Mouse (Mus musculus): ENCODE data around the gene Klk6.

The Klk6 gene

GRCm38 (mm10) chr7:43824199-43824598 lies at the start of gene Klk6:
Gene Klk6 (plus strand): TSS chr7:43824499.
- no peak for DNase-seq

DNA sequence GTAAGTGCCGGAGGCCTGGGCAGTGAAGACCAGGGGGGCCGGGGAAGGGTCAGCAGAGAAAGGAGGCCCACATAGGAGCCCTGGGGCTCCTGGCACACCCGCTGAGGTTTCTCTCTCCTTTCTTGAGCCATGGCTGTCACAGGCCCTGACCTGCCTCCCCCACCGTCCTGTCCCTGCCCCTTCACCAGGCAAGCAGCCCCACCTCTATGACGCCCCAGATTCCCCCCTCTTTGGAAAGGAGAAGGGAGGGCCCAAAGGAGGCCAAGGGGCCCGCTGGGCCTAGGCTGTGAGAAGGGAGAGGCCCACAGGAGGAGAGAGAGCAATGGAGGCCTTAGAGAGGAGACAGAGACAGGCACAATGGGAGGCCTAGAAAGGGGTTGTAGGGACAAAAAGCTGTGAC lies 49.5 kb upstream of the Klk6 start:
- no peak for DNase-seq

DNA sequence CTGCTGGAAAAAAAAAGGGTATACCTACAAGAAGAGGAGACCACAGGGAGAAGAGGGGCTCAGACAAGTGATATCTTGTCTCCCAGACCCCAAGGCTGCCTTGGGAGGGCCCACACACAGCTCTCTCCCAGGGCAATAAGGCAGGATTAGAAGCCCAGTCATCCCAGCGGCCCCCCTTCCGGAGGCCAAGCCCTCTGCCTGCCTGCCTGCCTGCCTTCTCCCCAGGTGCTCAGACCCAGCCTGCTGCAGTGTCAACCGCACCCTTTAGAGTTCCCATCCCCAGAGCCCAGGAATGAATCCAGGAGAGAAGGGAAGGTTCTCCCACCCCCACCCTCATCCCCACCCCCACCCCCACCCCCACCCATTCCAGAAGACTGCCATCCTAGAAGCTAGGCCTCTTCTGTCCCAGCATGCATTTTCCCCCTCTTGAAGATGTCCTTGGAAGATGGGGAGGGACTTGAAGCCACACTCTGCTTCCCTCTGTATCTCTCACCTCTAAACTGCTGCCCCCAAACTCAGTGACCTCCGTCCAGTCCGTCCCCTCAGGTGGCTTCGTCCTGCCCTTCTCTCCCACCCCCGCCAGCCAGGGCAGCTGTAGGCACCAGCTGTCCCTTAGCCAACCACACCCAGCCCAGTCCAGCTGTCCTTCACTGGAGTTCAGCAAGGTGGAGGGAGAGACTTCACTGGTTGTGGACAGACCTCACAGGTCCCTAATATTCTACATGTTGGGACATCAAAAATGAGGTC lies 48.8 kb upstream of the Klk6 start:
- DNase-seq, result no peak

- DNase-seq, result no peak
Observed at GRCm38 (mm10) chr7:43776506-43776905, 47.8 kb upstream of the Klk6 start.

GRCm38 (mm10) chr7:43777423-43777822 lies 46.9 kb upstream of the Klk6 start:
- DNase-seq, result no peak

DNA sequence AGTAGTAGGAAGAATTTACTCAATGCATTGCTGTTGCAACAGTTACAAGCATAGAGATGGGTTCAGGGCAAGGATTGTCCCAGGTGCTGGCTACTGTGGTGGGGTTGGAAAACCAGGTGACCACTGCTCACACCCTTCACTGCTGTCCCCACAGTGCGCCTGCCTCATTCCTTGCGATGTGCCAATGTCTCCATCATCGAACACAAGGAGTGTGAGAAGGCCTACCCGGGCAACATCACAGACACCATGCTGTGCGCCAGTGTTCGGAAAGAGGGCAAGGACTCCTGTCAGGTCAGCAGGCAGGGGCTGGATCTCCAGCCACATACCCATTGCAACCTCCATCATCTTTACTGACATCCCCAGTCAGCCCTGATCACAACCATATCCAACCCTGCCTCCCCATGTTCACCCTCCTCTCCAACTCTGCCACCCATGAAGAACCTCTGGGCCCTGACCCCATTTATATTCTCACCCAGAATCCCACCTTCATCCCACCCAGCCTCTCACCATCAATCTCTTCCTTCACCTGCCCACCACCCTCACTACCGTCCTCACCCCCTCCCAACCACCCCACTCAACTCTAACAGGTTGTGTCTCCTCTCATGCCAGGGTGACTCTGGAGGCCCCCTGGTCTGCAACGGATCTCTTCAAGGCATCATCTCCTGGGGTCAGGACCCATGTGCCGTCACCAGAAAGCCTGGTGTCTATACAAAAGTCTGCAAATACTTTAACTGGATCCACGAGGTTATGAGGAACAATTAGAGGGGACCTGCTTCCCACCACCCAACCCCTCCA lies 45.9 kb upstream of the Klk6 start:
- DNase-seq, result no peak

- no peak for DNase-seq
Observed at GRCm38 (mm10) chr7:43780241-43780640, 44.1 kb upstream of the Klk6 start.

DNA sequence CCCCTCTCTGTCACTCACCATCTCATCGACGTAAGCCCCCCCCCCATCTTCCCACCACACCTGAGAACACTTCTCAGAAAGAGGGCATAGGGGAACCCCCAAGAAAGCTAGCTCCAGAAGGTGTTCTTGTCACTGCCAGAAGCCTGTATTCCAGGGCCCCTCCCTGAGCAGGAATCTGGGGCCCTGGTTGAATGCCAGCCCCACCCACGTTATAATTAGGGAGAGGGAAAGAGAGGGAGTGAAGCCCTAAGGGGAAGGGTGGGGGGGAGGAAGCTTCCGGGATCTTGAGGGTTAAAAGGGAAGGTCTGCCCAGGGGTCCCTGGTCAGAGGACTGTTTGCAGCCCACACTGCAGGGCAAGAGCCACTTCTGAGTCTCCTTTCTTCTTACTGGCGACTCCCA lies 43.6 kb upstream of the Klk6 start, which contains the start of gene Klk10:
Gene Klk10, plus strand, starts transcription at position 290 of the 400 bp plus-strand sequence.
- no peak for DNase-seq

- no peak for DNase-seq
Observed at GRCm38 (mm10) chr7:43781541-43781940, 42.8 kb upstream of the Klk6 start.

- peak; percentile 67 for DNase-seq
Observed at GRCm38 (mm10) chr7:43782275-43783265, 41.7 kb upstream of the Klk6 start.

DNA sequence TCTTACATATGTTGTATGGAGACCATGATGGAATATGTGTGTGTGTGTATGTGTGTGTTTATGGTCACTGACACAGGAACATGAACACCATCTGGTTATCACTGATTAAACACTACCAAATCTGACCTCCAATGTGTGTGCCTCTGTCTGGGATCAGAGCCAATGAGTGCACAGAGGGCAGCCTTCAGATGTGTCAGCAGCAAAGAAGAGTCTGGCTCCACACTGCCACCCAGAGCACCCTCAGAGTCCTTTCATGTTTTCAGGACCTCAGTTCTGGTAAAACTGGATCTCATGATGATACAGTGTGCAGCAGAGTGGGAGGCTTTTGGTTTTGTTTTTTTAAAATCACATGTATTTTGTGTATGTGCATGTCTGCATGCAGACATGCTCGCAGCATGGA lies 39.0 kb upstream of the Klk6 start:
- no peak for DNase-seq

DNA sequence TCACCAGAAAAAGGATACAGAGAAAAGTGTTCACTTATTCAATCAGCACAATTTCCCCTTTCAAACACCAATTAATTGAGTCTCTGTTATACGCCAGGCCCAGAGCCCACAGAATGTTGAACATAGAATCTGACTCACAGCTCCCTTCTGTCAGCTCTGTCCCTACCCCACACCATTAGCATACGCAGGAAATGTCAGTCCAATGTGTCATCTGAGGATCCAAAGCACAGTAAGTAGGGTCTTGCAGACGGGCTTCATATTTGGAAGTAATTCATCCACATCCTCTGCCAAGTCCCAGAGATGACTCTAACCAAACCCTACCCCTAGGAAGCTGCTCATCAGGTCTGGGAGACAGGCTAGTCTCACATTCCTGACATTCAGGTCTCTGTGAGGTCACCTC lies 36.2 kb upstream of the Klk6 start:
- DNase-seq, result no peak

GRCm38 (mm10) chr7:43789295-43789694 lies 35.0 kb upstream of the Klk6 start:
- no peak for DNase-seq

GRCm38 (mm10) chr7:43791591-43791990 lies 32.7 kb upstream of the Klk6 start, which contains the start of gene Klk9:
Gene Klk9 (plus strand): TSS chr7:43791891.
- no peak for DNase-seq

DNA sequence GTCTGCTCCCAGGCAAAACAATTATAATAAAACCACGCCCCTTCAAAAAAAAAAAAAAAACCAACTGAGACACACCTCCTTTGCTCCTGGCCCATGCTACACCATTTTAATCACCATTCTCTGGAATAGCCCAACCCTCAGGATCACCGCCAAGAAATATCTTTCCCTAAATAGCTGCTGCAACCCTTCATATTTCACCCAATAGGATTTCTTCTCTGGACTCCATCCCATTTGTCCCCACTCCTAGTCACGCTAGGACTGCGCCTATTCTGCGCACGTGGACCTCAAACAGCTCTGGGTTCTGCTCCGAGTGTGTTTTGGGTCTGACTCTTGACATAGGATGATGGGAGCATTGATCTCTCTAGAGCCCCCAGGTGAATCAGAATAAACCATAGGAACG lies 27.9 kb upstream of the Klk6 start:
- no peak for DNase-seq

GRCm38 (mm10) chr7:43797333-43797769 lies 26.9 kb upstream of the Klk6 start, which contains the start of gene Klk8:
Gene Klk8 (plus strand): TSS chr7:43797577.
- DNase-seq, result peak; percentile 24

- DNase-seq, result no peak
Observed at GRCm38 (mm10) chr7:43797844-43798462, 26.3 kb upstream of the Klk6 start.

DNA sequence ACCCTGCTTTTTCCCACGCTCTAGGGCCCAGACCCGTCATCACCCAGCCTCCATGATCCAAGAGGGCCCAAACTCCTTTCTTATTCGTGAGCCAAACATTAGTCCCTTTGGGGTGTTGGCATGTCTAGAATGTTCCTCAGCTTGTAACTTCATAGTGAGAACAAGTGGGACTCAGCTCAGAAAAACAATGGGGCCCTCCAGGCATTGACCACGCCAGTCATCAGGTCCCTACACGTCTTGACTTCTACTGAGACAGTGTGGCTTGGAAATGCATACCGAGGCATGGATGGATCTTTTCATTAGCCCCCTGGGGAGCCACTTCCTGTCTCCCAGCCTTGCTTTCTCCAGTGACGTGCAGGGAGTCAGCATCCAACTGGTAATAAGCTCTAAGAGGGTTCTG lies 24.4 kb upstream of the Klk6 start:
- DNase-seq, result no peak

- DNase-seq, result no peak
Observed at GRCm38 (mm10) chr7:43810994-43811393, 13.3 kb upstream of the Klk6 start, which contains the start of gene Klk7. Gene Klk7 (plus strand): TSS chr7:43811294.

- no peak for DNase-seq
Observed at GRCm38 (mm10) chr7:43815211-43815610, 9.1 kb upstream of the Klk6 start.

- no peak for DNase-seq
Observed at GRCm38 (mm10) chr7:43816746-43817145, 7.6 kb upstream of the Klk6 start.

DNA sequence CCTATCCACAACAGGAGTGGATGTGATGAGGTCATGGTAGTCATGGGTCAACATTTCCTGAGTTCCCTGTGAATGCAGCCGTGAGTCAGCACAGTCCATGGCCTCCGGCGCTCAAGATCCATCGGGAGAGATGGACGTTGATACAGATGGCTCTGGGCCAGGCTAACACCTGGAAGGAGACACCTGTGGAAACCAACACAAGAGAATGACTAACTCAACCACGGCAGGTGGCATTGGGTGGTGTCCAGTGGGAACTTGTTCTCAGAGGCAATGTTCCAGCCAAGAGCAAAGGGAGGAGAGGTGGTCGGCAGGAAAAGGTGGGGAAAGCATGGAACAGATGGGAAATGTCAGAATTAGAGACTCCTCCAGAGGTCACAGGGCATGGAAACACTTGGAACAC lies 2.7 kb upstream of the Klk6 start:
- no peak for DNase-seq

Data from liver (tissue).